Mouse (Mus musculus) lung, embryonic 15.5 days (tissue): ENCODE results near the gene Tmem131l. TPM values are rescaled to one million over a fixed set of nuclear protein-coding genes. Genes with fewer than 3 reads are reported as not detected.

ENCODE experiments used
- ATAC-seq: fragments of 200-750 bp; cut with Nextera tagmentation; 2 replicates; pipeline ENCODE4 v1.8.0; 2017; ENCODE audit warnings: moderate number of reproducible peaks, borderline replicate concordance; ENCODE audit not compliant: low FRiP score, low TSS enrichment; ENCODE audit errors: extremely low read depth
- H3K27ac ChIP-seq: fragments of 300-500 bp; sonication (generic); 2 replicates; pipeline ENCODE4 v1.5.1; 2015; ENCODE audit warnings: moderate library complexity, mild to moderate bottlenecking, inconsistent platforms
- H3K27me3 ChIP-seq: fragments of 300-500 bp; sonication (generic); 2 replicates; pipeline ENCODE4 v1.6.1; 2015; ENCODE audit warnings: inconsistent platforms
- H3K36me3 ChIP-seq: fragments of 300-500 bp; sonication (generic); 2 replicates; pipeline ENCODE4 v1.6.1; 2015; ENCODE audit warnings: inconsistent platforms
- H3K4me1 ChIP-seq: fragments of 300-500 bp; sonication (generic); 2 replicates; pipeline ENCODE4 v1.6.1; 2015; ENCODE audit warnings: inconsistent platforms
- H3K4me2 ChIP-seq: fragments of 300-500 bp; sonication (generic); 2 replicates; pipeline ENCODE4 v1.6.1; 2015; ENCODE audit warnings: inconsistent platforms, mild to moderate bottlenecking, moderate library complexity
- H3K4me3 ChIP-seq: fragments of 300-500 bp; sonication (generic); 2 replicates; pipeline ENCODE4 v1.5.1; 2015; ENCODE audit warnings: mild to moderate bottlenecking, inconsistent platforms
- H3K9ac ChIP-seq: fragments of 300-500 bp; sonication (generic); 2 replicates; pipeline ENCODE4 v1.6.1; 2015; ENCODE audit warnings: inconsistent platforms
- H3K9me3 ChIP-seq: fragments of 300-500 bp; sonication (generic); 2 replicates; pipeline ENCODE4 v1.6.1; 2016; ENCODE audit warnings: inconsistent platforms
- WGBS: fragments of 180-500 bp; shearing (Covaris S2); methylation state at CpG from one replicate; pipeline ENCODE4 v1.1.7; 2015; 5-methylcytosine and 5-hydroxymethylcytosine counted together
- polyA plus RNA-seq: library from polyadenylated mRNA; unstranded; fragments of >200 nt; fragmentation: Nextera tagmentation; extraction: Ambion mirVana; gene quantifications from 2 replicates; pipeline ENCODE4 v1.2.1, GENCODE M21; 2015

Gene Tmem131l
- polyA plus RNA-seq, 1 experiment from 2014 or later: 55.9 TPM

GRCm38 (mm10) chr3:83963705-83964104 lies 76.3 kb downstream of the Tmem131l start:
- Histone ChIP-seq H3K4me2 (no peak overlapping the region), H3K27ac (no peak overlapping the region), H3K36me3 (peaks cover 13% of the 10 kb centered on the region; the same call in 1 of the 2 replicates), H3K9me3 (no peaks in the 10 kb centered on the region), H3K27me3 (no peaks in the 10 kb centered on the region), H3K4me1 (peaks cover 14% of the 10 kb centered on the region; the same call in 1 of the 2 replicates), H3K9ac (no peak overlapping the region), H3K4me3 (no peak overlapping the region)
- no peak for ATAC-seq
- whole genome bisulfite sequencing: 77% methylated on average over 5 of the region's 5 CpGs

GRCm38 (mm10) chr3:83962571-83962970 lies 77.4 kb downstream of the Tmem131l start:
- Histone ChIP-seq H3K4me3 (no peak overlapping the region), H3K9me3 (no peaks in the 10 kb centered on the region), H3K4me1 (peaks cover 14% of the 10 kb centered on the region; the same call in 1 of the 2 replicates), H3K36me3 (peaks cover 16% of the 10 kb centered on the region; the same call in 1 of the 2 replicates), H3K9ac (no peak overlapping the region), H3K27ac (no peak overlapping the region), H3K27me3 (no peaks in the 10 kb centered on the region), H3K4me2 (no peak overlapping the region)
- WGBS: 50% methylated on average over 3 of the region's 3 CpGs
- ATAC-seq: peak; percentile 35; the same call in 1 of the 2 replicates

DNA sequence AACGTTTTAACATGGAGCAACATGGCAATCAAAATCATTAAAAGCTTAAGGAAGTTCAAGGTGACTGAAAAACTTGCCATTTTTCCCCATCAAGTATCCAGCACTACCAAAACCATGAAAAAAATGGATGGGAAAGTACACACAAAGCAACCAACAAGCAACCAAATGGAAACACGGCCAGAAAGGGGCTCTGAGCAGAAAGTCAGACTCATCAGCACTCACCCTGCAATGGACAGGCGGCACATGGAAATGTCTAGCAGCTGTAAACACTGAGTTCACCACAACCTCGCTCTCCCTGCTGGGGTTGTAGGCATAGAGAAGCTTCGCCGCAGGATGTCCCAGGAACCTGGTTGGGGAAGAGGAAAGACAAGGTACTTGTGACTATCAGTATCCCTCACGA lies 77.9 kb downstream of the Tmem131l start:
- H3K4me1 ChIP-seq: peaks cover 14% of the 10 kb centered on the region; the same call in 1 of the 2 replicates
- H3K9ac ChIP-seq: no peak overlapping the region
- H3K4me2 ChIP-seq: no peak overlapping the region
- H3K27me3 ChIP-seq: no peaks in the 10 kb centered on the region
- H3K4me3 ChIP-seq: no peak overlapping the region
- no peaks in the 10 kb centered on the region for H3K9me3 ChIP-seq
- H3K27ac ChIP-seq: no peak overlapping the region
- 76% methylated on average over 7 of the region's 7 CpGs for WGBS
- peaks cover 19% of the 10 kb centered on the region; the same call in 1 of the 2 replicates for H3K36me3 ChIP-seq
- no peak for ATAC-seq

- Histone ChIP-seq H3K36me3 (peaks cover 27% of the 10 kb centered on the region; the same call in 1 of the 2 replicates), H3K27ac (peak overlapping the region; percentile 50; the same call in 1 of the 2 replicates), H3K4me2 (no peak overlapping the region), H3K9ac (no peak overlapping the region), H3K27me3 (no peaks in the 10 kb centered on the region), H3K4me1 (peaks cover 14% of the 10 kb centered on the region; the same call in 1 of the 2 replicates), H3K9me3 (no peaks in the 10 kb centered on the region), H3K4me3 (no peak overlapping the region)
- ATAC-seq: peak; percentile 53; the same call in 1 of the 2 replicates
- 80% methylated on average over 7 of the region's 7 CpGs for WGBS
These were observed 80.9 kb downstream of the Tmem131l start for GRCm38 (mm10) chr3:83958951-83959681.

DNA sequence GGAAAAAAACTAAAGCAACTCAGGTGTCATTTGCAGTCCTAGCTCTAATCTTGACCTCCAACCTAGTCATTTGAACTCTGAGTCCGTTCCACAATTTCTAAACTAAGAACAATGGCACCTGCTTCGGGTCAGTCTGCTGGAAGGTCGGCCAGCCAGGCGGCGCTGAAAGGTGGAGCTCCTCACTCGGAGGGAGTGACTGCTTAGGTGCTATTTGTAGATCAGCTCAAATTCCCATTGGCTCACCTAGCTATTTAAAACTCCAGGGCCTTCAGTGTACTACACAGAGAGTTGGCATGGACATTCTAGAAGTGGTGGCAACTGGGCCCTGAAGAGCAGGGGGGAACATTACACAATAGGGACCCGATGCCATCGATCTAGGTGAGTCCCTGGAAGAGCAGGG lies 86.1 kb downstream of the Tmem131l start:
- H3K4me3 ChIP-seq: no peak overlapping the region
- no peak overlapping the region for H3K27ac ChIP-seq
- no peak overlapping the region for H3K4me2 ChIP-seq
- no peaks in the 10 kb centered on the region for H3K9me3 ChIP-seq
- WGBS: 64% methylated on average over 8 of the region's 8 CpGs
- H3K36me3 ChIP-seq: peaks cover 17% of the 10 kb centered on the region; the same call in 1 of the 2 replicates
- peaks cover 6% of the 10 kb centered on the region for H3K4me1 ChIP-seq
- H3K27me3 ChIP-seq: no peaks in the 10 kb centered on the region
- no peak overlapping the region for H3K9ac ChIP-seq
- no peak for ATAC-seq

GRCm38 (mm10) chr3:83948801-83949200 lies 91.2 kb downstream of the Tmem131l start:
- no peak overlapping the region for H3K27ac ChIP-seq
- H3K9me3 ChIP-seq: no peaks in the 10 kb centered on the region
- H3K4me2 ChIP-seq: no peak overlapping the region
- no peak overlapping the region for H3K4me3 ChIP-seq
- no peak overlapping the region for H3K9ac ChIP-seq
- no peaks in the 10 kb centered on the region for H3K27me3 ChIP-seq
- H3K36me3 ChIP-seq: no peaks in the 10 kb centered on the region; the same call in 1 of the 2 replicates
- 40% methylated on average over 4 of the region's 4 CpGs for WGBS
- ATAC-seq: no peak
- H3K4me1 ChIP-seq: peaks cover 19% of the 10 kb centered on the region

GRCm38 (mm10) chr3:83947476-83948245 lies 92.3 kb downstream of the Tmem131l start:
- no peaks in the 10 kb centered on the region for H3K9me3 ChIP-seq
- H3K4me2 ChIP-seq: no peak overlapping the region
- H3K4me1 ChIP-seq: peaks cover 19% of the 10 kb centered on the region
- H3K4me3 ChIP-seq: no peak overlapping the region
- 61% methylated on average over 8 of the region's 8 CpGs for WGBS
- ATAC-seq: no peak
- peaks cover under 1% of the 10 kb centered on the region; the same call in 1 of the 2 replicates for H3K36me3 ChIP-seq
- no peaks in the 10 kb centered on the region for H3K27me3 ChIP-seq
- no peak overlapping the region for H3K27ac ChIP-seq
- H3K9ac ChIP-seq: no peak overlapping the region

DNA sequence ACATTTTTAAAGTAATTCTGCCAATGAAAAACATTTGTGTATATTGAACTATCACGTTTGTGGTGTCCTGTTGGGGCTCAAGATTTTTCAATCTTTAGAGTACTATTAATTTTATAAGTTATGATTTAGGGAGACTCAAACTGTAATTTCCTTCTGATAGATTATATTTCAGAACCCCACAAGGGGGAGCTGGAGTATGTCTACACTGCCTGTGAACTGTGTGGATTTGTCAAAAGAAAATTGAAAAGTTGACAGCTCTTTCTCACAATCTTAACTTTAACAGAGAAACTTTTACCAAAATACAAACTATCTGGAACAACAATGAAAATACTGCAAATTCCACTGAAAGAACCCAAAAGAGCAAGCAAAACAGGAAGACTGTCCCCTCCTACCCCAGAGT lies 93.1 kb downstream of the Tmem131l start:
- no peaks in the 10 kb centered on the region for H3K27me3 ChIP-seq
- H3K4me1 ChIP-seq: peaks cover 19% of the 10 kb centered on the region
- H3K27ac ChIP-seq: no peak overlapping the region
- H3K4me2 ChIP-seq: no peak overlapping the region
- H3K9me3 ChIP-seq: no peaks in the 10 kb centered on the region
- WGBS: 59% methylated on average over 1 of the region's 1 CpGs
- H3K36me3 ChIP-seq: peaks cover 8% of the 10 kb centered on the region; the same call in 1 of the 2 replicates
- ATAC-seq: no peak
- no peak overlapping the region for H3K4me3 ChIP-seq
- H3K9ac ChIP-seq: no peak overlapping the region

- WGBS: 93% methylated on average over 2 of the region's 2 CpGs
- Histone ChIP-seq H3K27ac (no peak overlapping the region), H3K27me3 (no peaks in the 10 kb centered on the region), H3K36me3 (peaks cover 13% of the 10 kb centered on the region), H3K4me1 (peaks cover 12% of the 10 kb centered on the region; the same call in 1 of the 2 replicates), H3K4me2 (no peak overlapping the region), H3K4me3 (no peak overlapping the region), H3K9ac (no peak overlapping the region), H3K9me3 (no peaks in the 10 kb centered on the region)
- no peak for ATAC-seq
These were observed 96.3 kb downstream of the Tmem131l start for GRCm38 (mm10) chr3:83943691-83944090.

DNA sequence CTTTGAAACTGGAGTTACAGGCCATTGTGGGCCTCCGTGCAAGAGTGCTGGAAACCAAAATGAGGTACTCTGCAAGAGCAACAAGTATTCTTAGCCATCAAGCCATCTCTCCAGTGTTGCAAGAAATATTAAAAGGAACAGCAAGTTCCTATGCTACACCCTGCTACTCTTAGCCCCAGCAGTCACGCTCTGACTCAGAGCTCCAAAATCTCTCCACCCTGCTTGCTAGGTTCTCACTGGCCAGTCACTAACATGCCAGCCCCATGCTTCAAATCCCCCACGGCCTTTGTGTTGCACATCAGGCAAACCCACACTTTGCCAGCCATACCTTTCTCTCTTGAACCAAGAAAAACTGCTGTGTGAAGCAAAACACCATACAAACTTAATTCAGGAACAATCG lies 96.8 kb downstream of the Tmem131l start:
- WGBS: 80% methylated on average over 4 of the region's 4 CpGs
- Histone ChIP-seq H3K36me3 (peaks cover 18% of the 10 kb centered on the region), H3K9me3 (no peaks in the 10 kb centered on the region), H3K27ac (no peak overlapping the region), H3K4me2 (no peak overlapping the region), H3K4me3 (no peak overlapping the region), H3K4me1 (0 out of 2 replicates have a peak, but pooled peaks cover 7% of the 10 kb centered on the region), H3K9ac (no peak overlapping the region), H3K27me3 (no peaks in the 10 kb centered on the region)
- no peak for ATAC-seq

DNA sequence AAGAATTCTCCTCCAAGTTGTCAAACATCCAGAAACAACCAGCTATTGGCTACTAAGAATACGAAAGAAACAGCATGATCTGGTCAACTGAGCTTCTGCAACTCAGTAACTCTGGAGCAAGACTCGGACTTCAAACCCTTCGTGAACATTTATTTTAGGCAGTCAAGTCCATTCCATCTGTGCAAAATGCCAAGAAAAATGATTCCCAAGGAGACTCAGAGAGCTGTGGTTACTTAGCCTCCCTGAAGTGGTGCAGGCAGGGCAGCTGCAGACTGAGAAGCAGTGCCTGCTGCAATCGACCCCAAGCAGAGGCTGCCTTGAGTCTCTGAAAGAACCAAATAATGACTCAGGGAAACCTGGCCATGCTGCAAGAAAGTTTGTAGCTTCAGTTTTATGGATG lies 98.1 kb downstream of the Tmem131l start:
- H3K9me3 ChIP-seq: no peaks in the 10 kb centered on the region
- H3K4me1 ChIP-seq: no peaks in the 10 kb centered on the region
- ATAC-seq: no peak
- 73% methylated on average over 4 of the region's 4 CpGs for WGBS
- no peak overlapping the region for H3K27ac ChIP-seq
- H3K4me3 ChIP-seq: no peak overlapping the region
- no peak overlapping the region for H3K4me2 ChIP-seq
- H3K9ac ChIP-seq: no peak overlapping the region
- H3K27me3 ChIP-seq: no peaks in the 10 kb centered on the region
- H3K36me3 ChIP-seq: peaks cover 25% of the 10 kb centered on the region

GRCm38 (mm10) chr3:83938871-83939270 lies 101.1 kb downstream of the Tmem131l start:
- Histone ChIP-seq H3K27ac (no peak overlapping the region), H3K36me3 (peaks cover 35% of the 10 kb centered on the region), H3K4me2 (no peak overlapping the region), H3K9me3 (no peaks in the 10 kb centered on the region), H3K4me1 (no peaks in the 10 kb centered on the region), H3K27me3 (no peaks in the 10 kb centered on the region), H3K9ac (no peak overlapping the region), H3K4me3 (no peak overlapping the region)
- ATAC-seq: no peak
- WGBS: 45% methylated on average over 5 of the region's 5 CpGs
